Mouse (Mus musculus) lung, adult 2 months (tissue): ENCODE measurements at regions not wholly inside any gene's neighbourhood (a gene's known extent, or its start where the extent isn't known, plus 50 kb on each side); places are given as distances from the start of the nearest gene placed in this dataset.

Source experiments
- DNase-seq: peaks from one replicate; pipeline ENCODE4 v3.0.0; 2022
- H3K4me1 ChIP-seq: fragments of 200-500 bp; 2 replicates; pipeline ENCODE4 v1.6.1; 2011; ENCODE audit warnings: low read length; ENCODE audit not compliant: control insufficient read depth, insufficient read depth
- H3K4me3 ChIP-seq: fragments of 200-500 bp; replicated peaks from 2 replicates; pipeline ENCODE3; 2011; ENCODE audit warnings: low read depth, mild to moderate bottlenecking, control low read depth, low read length; ENCODE audit errors: extremely low read depth
- CTCF ChIP-seq: fragments of 200-500 bp; IDR thresholded peaks from 2 replicates; pipeline ENCODE4 v1.5.1; 2011; ENCODE audit warnings: mild to moderate bottlenecking, low read length, control low read depth; ENCODE audit not compliant: insufficient read depth
- POLR2A ChIP-seq: fragments of 200-500 bp; IDR thresholded peaks from 2 replicates; pipeline ENCODE4 v1.6.1; 2011; ENCODE audit warnings: low read depth, mild to moderate bottlenecking, control low read depth, low read length, borderline replicate concordance; ENCODE audit errors: extremely low read depth
- WGBS: fragments of 180-500 bp; shearing (Covaris S2); methylation state at CpG from one replicate; pipeline ENCODE4 v1.1.7; 2018; 5-methylcytosine and 5-hydroxymethylcytosine counted together

DNA sequence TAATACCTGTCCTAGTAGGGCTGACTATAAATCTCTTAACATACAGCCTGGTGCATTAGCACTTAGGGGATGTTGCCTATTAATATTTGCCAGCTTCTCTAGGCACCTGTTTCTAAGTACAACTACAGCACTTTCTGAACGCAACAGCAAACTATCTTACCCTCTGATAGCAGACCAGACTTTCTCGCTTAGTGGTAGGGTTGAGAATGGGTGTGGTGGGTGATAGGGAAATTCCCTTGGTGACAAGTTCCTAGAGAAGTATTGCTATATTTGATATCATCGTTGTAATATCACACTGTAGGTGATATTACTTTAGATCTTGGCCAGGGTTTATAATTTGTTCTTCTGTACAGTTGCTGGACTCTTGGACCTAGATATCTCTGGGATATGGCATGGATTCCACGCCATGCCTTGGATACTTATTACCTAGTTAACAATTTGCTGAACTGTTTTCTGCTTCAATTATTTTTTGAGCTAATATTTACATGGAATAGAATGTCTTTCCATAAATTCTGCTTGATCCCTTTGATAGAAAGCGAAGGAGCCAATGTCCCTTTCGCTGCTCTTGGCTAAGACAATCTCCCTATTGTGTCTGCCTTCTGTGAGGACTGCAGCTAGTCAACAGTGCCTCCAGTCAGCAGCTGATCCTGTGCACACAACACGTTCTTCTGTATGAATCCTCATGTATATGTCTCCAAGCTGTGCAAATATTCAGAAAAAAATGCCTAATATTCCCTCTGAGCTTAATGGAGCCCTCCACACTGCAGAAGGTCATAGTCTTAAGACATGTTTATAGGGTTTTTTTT lies 269.0 kb upstream of the Pik3r1 start:
- no peak overlapping the region for H3K4me3 ChIP-seq
- WGBS = 79% methylated on average over 7 of the region's 7 CpGs
- H3K4me1 ChIP-seq = no peaks in the 10 kb centered on the region
- no peak for TF ChIP-seq CTCF
- no peak for TF ChIP-seq POLR2A
- DNase-seq = no peak

DNA sequence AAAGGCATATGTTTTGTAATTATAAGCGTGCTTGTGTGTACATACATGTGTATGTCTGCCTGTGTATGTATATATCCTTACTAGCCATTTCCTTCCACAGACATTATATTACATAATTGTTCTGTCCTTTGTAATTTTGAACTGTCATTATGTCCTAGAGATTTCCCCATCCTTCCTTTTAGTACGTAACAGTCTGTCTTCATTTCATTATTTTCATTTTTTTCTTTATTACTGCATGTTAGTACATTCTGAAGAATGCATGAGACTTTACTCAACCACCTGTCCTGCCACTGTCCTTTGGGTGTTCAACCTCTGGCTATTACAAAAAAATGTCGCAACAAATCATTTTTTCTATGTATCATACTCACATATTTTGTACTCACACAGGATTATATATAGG lies 292.2 kb upstream of the Pik3r1 start:
- DNase-seq = no peak
- WGBS = 83% methylated on average over 3 of the region's 3 CpGs
- TF ChIP-seq CTCF (no peak), POLR2A (no peak)

GRCm38 (mm10) chr13:102064590-102065273 lies 296.7 kb upstream of the Pik3r1 start:
- no peak for TF ChIP-seq POLR2A
- DNase-seq = no peak
- 57% methylated on average over 7 of the region's 7 CpGs for WGBS
- H3K4me3 ChIP-seq = no peak overlapping the region
- H3K4me1 ChIP-seq = no peaks in the 10 kb centered on the region

More for the DNA sequence above, 292.2 kb upstream of the Pik3r1 start:
- H3K4me1 ChIP-seq = no peaks in the 10 kb centered on the region
- no peak overlapping the region for H3K4me3 ChIP-seq

GRCm38 (mm10) chr13:102065274-102065640 lies 297.2 kb upstream of the Pik3r1 start:
- Histone ChIP-seq H3K4me3 (no peak overlapping the region), H3K4me1 (no peaks in the 10 kb centered on the region)
- 76% methylated on average over 5 of the region's 5 CpGs for WGBS
- no peak for TF ChIP-seq CTCF
- no peak for TF ChIP-seq POLR2A
- no peak for DNase-seq

DNA sequence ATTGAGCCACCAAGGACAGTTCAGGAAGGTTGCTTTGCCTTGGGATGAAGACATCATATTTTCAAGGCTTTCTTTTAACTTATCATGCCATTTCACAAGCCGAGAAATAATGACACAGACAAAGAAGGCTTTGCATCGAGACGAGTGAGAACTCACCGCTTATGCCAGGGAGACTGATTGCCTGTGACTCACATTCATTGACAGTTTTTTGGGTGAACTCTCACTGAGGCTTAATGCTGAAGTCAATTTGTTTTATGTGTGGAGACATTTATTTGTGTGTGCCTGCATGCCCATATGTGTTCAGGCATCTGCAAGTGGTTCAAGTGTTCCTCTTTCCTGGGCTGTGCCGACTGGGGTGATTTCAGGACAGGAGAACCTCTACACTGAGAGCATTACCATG lies 297.8 kb upstream of the Pik3r1 start:
- Histone ChIP-seq H3K4me1 (no peaks in the 10 kb centered on the region), H3K4me3 (no peak overlapping the region)
- 57% methylated on average over 5 of the region's 5 CpGs for WGBS
- no peak for DNase-seq
- TF ChIP-seq CTCF (no peak), POLR2A (no peak)

- H3K4me1 ChIP-seq = no peaks in the 10 kb centered on the region
- TF ChIP-seq CTCF (no peak), POLR2A (no peak)
- 55% methylated on average over 3 of the region's 3 CpGs for WGBS
- H3K4me3 ChIP-seq = no peak overlapping the region
- DNase-seq = no peak
These were observed 302.7 kb upstream of the Pik3r1 start for GRCm38 (mm10) chr13:102070740-102071139.

DNA sequence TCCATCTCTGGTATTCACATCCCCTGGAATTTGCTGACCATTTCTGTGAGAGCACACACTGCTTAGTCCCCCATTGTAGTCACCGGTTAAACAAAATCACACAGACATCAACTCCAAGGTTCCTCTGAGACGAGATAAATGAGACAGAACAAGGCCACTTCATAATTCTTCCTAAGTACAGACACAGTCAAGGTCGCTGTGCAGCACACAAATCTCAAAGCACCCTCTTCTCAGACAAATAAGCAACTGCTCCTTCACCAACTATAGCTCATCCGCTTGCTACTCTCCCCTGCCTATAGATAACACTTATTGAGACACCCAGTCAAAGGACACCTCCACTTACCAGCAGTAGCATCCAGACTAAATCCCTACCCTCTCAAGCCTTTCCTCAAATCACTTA lies 304.3 kb upstream of the Pik3r1 start:
- no peak for DNase-seq
- 75% methylated on average over 4 of the region's 4 CpGs for WGBS
- Histone ChIP-seq H3K4me3 (no peak overlapping the region), H3K4me1 (no peaks in the 10 kb centered on the region)
- TF ChIP-seq POLR2A = no peak
- TF ChIP-seq CTCF = no peak

GRCm38 (mm10) chr13:102087766-102088165 lies 319.7 kb upstream of the Pik3r1 start:
- WGBS = 79% methylated on average over 1 of the region's 1 CpGs
- DNase-seq = no peak
- no peak overlapping the region for H3K4me3 ChIP-seq
- no peaks in the 10 kb centered on the region for H3K4me1 ChIP-seq
- TF ChIP-seq CTCF (no peak), POLR2A (no peak)

GRCm38 (mm10) chr13:102089551-102089950 lies 321.5 kb upstream of the Pik3r1 start:
- 28% methylated on average over 5 of the region's 5 CpGs for WGBS
- Histone ChIP-seq H3K4me1 (no peaks in the 10 kb centered on the region), H3K4me3 (no peak overlapping the region)
- DNase-seq = no peak
- no peak for TF ChIP-seq POLR2A
- TF ChIP-seq CTCF = no peak

GRCm38 (mm10) chr13:102094193-102094592 lies 326.2 kb upstream of the Pik3r1 start:
- Histone ChIP-seq H3K4me3 (no peak overlapping the region), H3K4me1 (no peaks in the 10 kb centered on the region)
- DNase-seq = no peak
- 66% methylated on average over 4 of the region's 4 CpGs for WGBS
- TF ChIP-seq POLR2A = no peak
- TF ChIP-seq CTCF = no peak
